Mouse (Mus musculus) gastrocnemius, postnatal 25 days (tissue): ENCODE measurements around the gene Scfd2. TPM values are rescaled to one million over a fixed set of nuclear protein-coding genes. Genes with fewer than 3 reads are reported as not detected.

Experiments used
- DNase-seq: peaks from one replicate; pipeline ENCODE4 v3.0.0; 2022
- total RNA-seq, 2 experiments: library from RNA; stranded (reverse); gene quantifications; 1 replicate in 1 of 2; 2 replicates in 1 of 2; pipeline ENCODE4 v1.2.3; 2021

Gene Scfd2
- total RNA-seq, 2 experiments from 2014 or later: 9.5 to 11.7 TPM

DNA sequence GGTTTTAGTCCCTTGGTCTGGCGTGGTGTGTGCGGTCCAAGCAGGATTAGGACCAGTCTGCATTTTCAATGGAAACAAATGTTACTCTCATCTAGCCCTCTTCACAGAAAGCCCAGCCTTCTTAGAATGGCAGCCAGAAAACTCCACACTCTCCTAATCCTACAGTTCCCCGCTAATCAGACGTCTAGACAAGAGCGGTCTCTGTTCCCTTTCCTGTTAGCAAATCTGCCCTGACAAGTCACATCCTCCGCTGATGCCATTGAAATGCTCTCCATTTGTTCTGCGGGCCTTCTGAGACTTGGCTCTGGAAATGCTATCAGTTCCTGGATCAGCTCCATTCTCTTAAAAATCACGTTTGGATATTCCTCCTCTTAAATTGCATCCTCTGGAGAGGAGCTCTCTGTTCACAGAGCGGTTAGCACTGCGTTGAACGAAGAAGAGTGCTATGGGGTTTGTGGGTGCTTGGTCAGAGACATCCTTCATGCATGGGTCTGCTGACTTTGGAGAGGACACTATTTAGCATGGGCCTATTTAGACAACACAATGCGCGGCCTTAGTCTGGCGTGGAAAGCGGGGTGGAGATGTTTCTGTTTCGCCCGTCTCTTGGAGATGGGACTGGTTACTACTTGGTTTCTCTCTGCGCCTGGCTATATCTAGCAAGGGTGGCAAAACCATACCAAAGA, 358.3 kb downstream of the Scfd2 start:
- peak; percentile 32 for DNase-seq

DNA sequence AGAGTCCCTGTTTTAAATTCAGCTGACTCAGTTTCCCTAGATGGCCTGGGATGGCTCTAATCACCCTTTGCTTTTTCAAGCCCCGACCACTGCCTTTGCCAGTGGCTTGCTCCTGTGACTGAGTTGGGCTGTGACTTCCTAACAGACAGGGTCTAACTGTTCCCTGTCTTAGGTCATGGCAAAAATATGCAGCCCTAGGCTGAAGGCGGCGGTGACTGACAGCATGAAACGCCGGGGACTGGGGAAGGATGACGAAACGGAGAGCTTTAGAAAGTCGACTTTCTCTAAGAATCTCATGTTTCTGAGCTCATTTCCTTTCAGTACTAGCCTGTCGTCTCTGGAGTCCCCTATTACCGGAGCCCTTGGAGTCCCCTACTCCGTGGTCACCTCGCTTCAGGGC, 359.4 kb downstream of the Scfd2 start:
- no peak for DNase-seq

DNA sequence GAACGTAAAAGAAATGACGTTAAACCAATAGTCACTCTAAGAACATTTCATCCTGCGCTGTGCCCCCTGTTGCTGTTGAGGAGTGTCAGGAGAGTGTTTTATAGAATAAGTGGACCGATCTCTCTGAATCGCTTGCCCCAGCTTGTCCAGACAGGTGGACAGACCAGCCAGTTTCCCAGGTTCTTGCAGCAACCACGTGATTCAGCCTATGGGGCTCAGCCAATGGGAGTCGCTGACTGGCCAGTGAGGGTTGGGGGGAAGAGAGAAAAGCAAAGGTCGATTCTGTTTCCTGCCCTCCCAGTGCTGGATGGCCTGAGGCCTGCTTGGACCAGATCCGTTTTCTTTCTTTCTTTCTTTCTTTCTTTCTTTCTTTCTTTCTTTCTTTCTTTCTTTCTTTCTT, 359.8 kb downstream of the Scfd2 start:
- DNase-seq: no peak

DNA sequence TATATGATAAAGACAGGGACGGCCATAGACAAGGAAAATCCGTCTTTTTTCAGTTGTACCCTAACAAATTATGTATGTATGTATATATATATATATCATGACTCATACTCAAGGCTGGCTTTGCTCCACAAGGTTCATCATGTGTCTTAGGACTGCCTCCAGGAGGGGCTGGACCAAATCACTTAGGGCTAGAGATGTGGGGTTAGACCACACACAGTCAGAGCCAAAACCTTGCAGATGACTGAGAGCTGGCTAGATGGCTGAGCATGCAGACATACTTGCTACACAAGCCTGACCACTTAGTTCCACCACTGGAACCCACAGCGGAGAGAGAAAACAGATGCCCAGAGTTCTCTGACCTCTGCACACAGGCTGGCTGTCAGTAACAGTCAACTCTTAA, 363.5 kb downstream of the Scfd2 start:
- DNase-seq: no peak

DNA sequence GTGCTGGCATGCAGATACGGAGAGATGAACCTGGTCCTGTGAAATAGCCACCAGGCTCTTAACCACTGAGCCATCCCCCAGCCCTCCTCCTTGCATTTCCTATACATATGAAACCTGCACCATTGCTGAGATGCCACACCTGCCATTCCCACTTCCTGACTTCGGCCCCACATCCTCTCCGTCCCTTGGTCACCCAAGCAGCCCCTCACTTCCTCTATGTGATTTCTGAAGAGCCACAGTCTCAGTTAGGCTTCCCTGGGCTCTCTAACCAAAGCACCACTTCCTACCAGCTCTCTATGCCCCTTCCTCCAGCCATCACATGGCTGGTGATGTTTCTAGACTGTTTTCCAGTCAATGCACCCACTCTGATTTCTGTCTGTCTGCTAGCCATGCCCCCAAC, 364.9 kb downstream of the Scfd2 start:
- DNase-seq: no peak

DNA sequence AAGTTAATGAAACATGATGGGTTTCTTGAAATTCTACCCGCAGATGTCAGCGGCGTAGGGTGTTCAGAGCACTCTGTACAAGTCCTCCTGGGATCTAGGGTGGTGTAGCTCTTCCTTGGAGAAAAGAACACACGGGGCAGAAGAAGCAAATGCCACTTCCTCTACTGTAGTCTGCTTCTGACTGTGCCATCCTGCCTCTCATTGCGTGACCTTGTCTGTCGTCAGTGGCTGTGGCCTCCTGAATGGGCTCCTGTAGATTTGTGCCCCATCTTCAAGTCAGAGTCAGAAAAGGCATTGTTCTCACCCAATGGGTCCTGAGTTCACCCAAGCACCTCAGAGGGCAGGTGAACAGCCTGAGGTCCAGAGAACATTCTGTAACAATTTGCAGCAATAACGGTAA, 367.0 kb downstream of the Scfd2 start:
- no peak for DNase-seq

DNA sequence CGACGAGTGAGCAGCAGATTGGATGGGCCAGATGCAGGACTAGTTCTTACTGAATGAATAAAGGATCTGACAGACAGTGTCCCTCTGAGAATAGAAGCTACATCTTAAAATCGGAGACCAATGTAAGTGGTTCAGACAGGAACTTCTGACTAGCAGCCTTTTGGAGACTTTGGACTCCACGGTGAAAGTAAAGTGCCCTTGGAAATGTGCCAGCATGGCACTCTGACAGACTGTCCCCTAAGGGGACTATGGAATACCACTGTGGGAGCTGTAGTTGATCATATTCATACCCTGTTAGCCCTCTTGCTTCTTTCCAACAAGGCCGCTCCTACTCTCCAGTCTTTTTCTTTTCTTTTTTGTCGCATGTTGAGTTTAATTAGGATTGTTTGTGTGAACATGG, 368.4 kb downstream of the Scfd2 start:
- no peak for DNase-seq

DNA sequence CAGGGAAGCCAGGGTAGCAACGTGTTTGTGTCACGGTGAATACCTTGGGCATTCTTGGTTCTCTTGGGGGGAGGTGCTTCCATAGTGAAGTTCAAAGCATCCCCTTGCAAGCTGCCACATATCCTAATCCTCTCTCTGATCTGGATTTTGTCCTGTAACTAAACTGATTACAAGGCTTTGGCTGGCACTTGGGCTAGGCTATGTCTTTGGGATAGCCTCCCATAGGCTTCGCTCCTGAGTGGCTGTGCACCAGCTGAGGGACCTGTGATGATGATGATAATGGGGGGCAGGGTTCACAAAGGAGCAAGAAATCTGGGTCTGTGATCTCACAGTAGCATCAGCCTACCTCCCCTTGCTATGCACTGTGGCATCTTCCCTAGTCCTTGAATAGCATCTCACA, 369.5 kb downstream of the Scfd2 start:
- no peak for DNase-seq

DNA sequence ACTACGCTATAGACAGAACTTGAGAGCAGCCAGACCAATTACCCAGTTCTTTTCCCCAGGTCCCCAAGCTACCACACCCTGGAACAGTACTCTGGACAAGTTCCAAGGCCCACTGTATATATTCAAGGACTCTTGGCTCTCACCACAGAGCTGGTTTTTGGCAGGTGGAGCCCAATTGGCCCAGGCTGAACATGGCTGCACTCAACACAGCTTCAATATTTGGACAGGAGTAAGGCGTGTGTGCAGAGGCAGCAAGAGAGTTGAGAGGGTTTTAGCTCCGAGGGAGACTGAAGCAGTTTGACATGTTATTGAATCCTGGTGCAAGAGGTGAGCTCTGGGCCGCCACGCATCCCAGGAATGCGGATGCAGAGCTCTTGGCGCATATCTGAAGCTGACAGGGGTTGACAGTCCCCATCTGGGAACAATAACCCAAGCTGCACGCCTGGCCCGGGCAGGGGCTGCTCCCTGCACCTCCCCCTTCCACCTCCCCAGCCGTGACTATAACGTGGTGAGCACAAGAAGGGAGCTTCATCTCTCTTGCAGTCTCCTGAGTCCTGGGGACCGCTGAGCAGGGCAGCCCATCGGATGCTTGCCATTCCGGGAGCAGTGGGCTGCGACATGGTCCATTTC, 370.1 kb downstream of the Scfd2 start:
- peak; percentile 13 for DNase-seq

DNA sequence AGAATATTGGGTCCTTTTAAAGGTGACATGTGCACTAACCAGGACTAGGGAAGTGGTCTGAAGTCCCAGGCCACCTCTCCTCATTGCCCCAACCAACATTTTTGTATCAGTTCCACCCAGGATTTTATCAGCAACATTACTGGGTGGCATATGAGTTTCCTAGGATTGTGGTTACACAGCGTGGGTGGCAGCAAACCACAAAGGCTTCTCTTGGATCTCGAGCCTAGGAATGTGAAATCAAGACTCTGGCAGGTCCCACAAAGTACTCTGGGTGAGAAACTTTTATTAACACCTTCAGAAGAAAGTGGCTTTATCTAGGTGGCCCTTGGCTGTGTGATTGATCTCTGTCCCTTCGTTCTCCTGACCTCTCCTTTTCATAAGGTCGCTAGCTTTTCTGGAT, 371.2 kb downstream of the Scfd2 start:
- no peak for DNase-seq

DNA sequence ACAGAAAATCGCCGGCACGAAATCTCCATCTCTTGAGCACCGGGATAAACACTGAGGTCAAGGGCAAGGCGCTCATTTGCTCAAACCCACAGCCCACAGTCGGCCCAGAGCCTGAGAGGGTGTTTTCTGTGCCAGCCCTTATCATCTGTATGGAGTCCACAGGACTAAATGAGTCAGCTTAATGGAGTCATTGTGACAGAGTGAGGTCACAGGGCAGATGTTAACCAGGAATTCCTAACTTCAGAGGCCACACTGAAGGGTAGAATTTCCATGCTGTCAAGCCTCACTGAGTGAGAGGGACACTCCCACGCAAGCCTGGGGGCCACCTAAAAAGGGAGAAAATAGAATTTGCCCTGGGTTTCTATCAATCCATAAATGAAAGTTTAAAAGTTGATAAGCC, 371.7 kb downstream of the Scfd2 start:
- no peak for DNase-seq

DNA sequence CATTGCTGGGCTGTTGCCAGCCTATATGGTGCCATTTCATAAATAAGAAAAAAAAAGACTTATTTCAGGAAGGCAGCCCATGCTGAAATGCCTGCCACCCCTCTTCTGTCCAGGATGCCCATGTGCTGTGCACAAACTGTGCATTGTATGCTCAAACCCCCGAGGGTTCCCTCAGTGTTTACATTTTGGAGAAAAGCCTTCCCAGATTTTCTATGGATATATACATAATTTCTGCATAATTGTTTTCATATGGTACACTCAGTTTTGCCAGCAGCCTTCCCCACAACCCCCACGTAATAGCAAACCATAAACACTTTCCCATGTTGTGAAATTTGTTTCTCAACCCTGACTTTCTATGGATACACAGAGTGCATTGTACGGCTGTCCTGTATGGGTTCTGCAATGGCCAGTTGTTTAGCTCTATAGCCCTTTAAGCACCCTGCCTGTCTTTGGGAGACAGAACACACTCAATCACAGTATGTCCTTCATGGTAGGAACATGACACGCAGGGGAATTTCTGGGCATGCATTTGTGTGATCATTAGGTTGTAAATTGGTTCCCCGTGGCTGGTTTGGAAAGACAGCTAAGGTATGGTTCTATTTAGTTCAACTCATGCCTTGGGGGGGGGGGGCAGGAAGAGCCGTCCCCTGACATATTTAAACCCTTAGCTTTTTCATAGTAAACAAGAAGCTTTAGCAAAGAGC, 372.5 kb downstream of the Scfd2 start:
- DNase-seq: no peak

DNA sequence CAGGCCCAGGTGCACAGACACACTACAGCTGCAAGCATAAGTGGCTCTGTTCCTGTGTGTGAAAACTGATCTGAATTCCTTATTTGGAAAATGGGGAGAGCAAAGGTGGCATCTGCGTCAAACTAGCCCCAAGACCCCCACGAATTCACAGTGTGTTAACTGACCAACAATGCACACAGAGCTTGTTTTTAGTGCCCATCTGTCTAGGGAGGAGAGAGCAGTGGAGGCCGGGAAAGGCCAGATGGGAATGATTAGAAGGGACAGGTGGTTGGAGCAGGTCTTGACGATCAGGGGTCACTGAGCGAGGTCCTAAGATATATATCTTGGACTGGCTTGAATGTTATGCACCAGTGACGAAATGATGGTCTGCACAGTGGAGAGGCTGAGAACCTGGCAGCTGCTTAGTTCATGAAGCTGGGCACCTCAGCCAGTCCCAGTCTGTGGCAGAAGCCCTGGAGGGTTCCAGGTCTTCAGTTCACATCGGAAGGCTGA, 375.7 kb downstream of the Scfd2 start:
- DNase-seq: no peak

Other genes with a start within 250 kb of the Scfd2 start
- 10 to 100 TPM; 16.8 to 17.6 TPM for gene Fip1l1, start 3.7 kb upstream of the Scfd2 start, total RNA-seq
- gene Lnx1, start 171.2 kb upstream of the Scfd2 start, total RNA-seq: 1 to 10 TPM; 1.5 to 2.7 TPM